35 mouse cellular contexts compared by ENCODE assay signal in genomic region chr3:54676818-54677217, GRCm38 (mm10). TPM values are rescaled to one million over a fixed set of nuclear protein-coding genes. Genes with fewer than 3 reads are reported as not detected.
"Had no signal": no experiment of that assay in that cellular context is flagged by ENCODE, and none has a peak within 500 bp of the region (broad histone marks: within the 10 kb centered on the region; RNA-seq: fewer than 3 reads in every experiment).

No protein-coding gene starts in this region.

- H3K27me3 ChIP-seq: limb, embryonic 12.5 days; liver, embryonic 12.5 days; liver, embryonic 15.5 days; lung, embryonic 15.5 days; megakaryocyte, embryonic 14.5 days; midbrain, embryonic 13.5 days; neural tube, embryonic 13.5 days had no signal

- H3K27ac ChIP-seq: left cerebral cortex, adult 2 months; limb, embryonic 12.5 days; liver, embryonic 12.5 days; liver, embryonic 15.5 days; lung, embryonic 15.5 days; midbrain, embryonic 10.5 days; midbrain, embryonic 13.5 days; neural tube, embryonic 13.5 days had no signal

- H3K9me3 ChIP-seq: limb, embryonic 12.5 days; liver, embryonic 12.5 days; liver, embryonic 15.5 days; lung, embryonic 15.5 days; megakaryocyte, embryonic 14.5 days; midbrain, embryonic 10.5 days; midbrain, embryonic 13.5 days; neural tube, embryonic 13.5 days had no signal

- H3K9ac ChIP-seq: limb, embryonic 12.5 days; liver, embryonic 12.5 days; liver, embryonic 15.5 days; lung, embryonic 15.5 days; midbrain, embryonic 13.5 days; neural tube, embryonic 13.5 days had no signal

- H3K4me1 ChIP-seq: liver, embryonic 12.5 days; liver, embryonic 15.5 days; midbrain, embryonic 13.5 days; neural tube, embryonic 13.5 days had no signal

- H3K36me3 ChIP-seq: limb, embryonic 12.5 days; liver, embryonic 12.5 days; liver, embryonic 15.5 days; lung, embryonic 15.5 days; midbrain, embryonic 10.5 days; midbrain, embryonic 13.5 days; neural tube, embryonic 13.5 days had no signal

- ATAC-seq: liver, embryonic 12.5 days; midbrain, embryonic 13.5 days; midbrain, embryonic 16.5 days had no signal

- H3K4me3 ChIP-seq: left cerebral cortex, adult 2 months; limb, embryonic 12.5 days; liver, embryonic 12.5 days; liver, embryonic 15.5 days; lung, embryonic 15.5 days; megakaryocyte, embryonic 14.5 days; midbrain, embryonic 10.5 days; midbrain, embryonic 13.5 days; myocyte; neural tube, embryonic 13.5 days had no signal

- DNase-seq: kidney, adult 18-20 months; kidney, adult 9 months; kidney, postnatal 14 days; kidney, postnatal 4 days; layer of hippocampus, postnatal 36 days; liver; lung, adult 18-20 months; lung, postnatal 10 days; lung, postnatal 36 days; retina, postnatal 1 day; right cerebral cortex, postnatal 14 days; thymus, adult 18-20 months; thymus, postnatal 36 days had no signal

- H3K4me2 ChIP-seq: limb, embryonic 12.5 days; liver, embryonic 12.5 days; liver, embryonic 15.5 days; lung, embryonic 15.5 days; midbrain, embryonic 13.5 days; neural tube, embryonic 13.5 days had no signal

RNA-seq across cellular contexts. Expression of gene Gm21958, which starts 37.3 kb away (rescaled TPM):
- total RNA-seq: layer of hippocampus, adult 18-20 months; layer of hippocampus, postnatal 10 days; layer of hippocampus, postnatal 36 days; left cerebral cortex, adult 2 months; left cerebral cortex, postnatal 10 days; left cerebral cortex, postnatal 36 days; monocyte, adult 5-6 weeks; neutrophil, adult 5-6 weeks had no signal
- polyA plus RNA-seq: kidney, embryonic 16.5 days; limb, embryonic 12.5 days; liver, embryonic 12.5 days; myocyte; small intestine, adult 2 months; spleen, adult 2 months; testis, adult 2 months; urinary bladder, adult 2 months had no signal
